Mouse (Mus musculus): Measurements from ENCODE around the gene Prdx2. TPM values are rescaled to one million over a fixed set of nuclear protein-coding genes. Genes with fewer than 3 reads are reported as not detected.

Prdx2 gene
- polyA plus RNA-seq, 1 experiment from 2014 or later, result 1,445 TPM

DNA sequence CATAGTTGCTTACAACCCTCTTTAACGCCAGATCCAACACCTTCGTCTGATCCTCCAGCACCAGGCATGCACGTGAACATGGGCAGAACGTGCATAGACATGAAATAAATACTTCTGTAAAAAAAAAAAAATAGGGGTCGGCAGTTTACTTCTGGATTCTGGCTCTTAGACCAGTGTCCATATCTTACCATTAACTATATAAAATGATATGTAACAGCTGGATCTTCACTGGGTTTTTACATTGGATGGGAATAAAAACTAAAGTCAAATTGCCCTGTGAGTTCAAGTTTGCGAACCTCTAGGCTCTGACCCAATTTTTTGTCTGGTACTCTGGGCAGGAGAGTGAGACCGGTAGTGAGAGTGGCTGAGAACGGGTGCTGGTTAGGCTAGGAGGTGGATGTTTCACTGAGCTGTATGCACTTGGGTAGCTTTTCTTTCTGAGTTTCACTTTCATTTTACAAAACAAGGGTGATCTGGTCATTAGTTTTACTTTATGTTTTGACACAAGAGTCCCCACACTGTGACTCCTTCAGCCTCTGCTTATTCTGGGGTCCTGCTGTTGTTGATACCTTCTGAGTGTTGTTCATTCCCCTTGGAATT is 5.3 kb downstream of the Prdx2 start:
- no peak overlapping the region for H3K4me2 ChIP-seq (replicated peaks)
- peaks cover 75% of the 10 kb centered on the region for H3K4me1 ChIP-seq
- peaks cover 38% of the 10 kb centered on the region for H3K36me3 ChIP-seq
- peaks cover 13% of the 10 kb centered on the region; the same call in 1 of the 2 replicates for H3K27me3 ChIP-seq
- no peak overlapping the region for H3K4me3 ChIP-seq
- WGBS, result 78% methylated on average over 8 of the region's 8 CpGs
- H3K27ac ChIP-seq (replicated peaks), result no peak overlapping the region
- H3K9me3 ChIP-seq, result no peaks in the 10 kb centered on the region
- H3K9ac ChIP-seq (replicated peaks), result no peak overlapping the region
- ATAC-seq (replicated peaks), result no peak

DNA sequence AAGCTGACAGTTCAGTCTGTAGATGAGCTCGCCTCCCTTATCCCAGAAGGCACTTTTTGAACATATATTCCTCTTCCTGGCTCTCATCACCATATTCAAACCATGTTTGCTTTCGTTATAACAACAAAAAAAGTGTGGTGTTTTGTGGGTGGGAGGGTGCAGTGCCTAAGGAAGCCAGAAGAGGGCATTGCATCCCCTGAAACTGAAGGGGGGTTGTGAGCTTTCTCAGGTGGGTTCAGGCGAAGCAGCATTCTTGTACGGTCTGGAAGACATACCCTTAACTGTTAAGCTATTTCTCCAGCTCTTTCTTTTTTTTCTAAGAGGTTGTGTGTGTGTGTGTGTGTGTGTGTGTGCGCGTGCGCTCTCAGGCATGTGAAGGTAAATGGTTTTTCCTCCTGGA is 6.0 kb downstream of the Prdx2 start:
- no peaks in the 10 kb centered on the region for H3K9me3 ChIP-seq
- H3K27ac ChIP-seq (replicated peaks), result no peak overlapping the region
- WGBS, result 32% methylated on average over 7 of the region's 7 CpGs
- peaks cover 80% of the 10 kb centered on the region for H3K4me1 ChIP-seq
- H3K4me2 ChIP-seq (replicated peaks), result peak overlapping the region; percentile 90
- H3K4me3 ChIP-seq, result no peak overlapping the region
- no peak for ATAC-seq (replicated peaks)
- no peak overlapping the region for H3K9ac ChIP-seq (replicated peaks)
- H3K27me3 ChIP-seq, result peaks cover 13% of the 10 kb centered on the region; the same call in 1 of the 2 replicates
- peaks cover 38% of the 10 kb centered on the region for H3K36me3 ChIP-seq

DNA sequence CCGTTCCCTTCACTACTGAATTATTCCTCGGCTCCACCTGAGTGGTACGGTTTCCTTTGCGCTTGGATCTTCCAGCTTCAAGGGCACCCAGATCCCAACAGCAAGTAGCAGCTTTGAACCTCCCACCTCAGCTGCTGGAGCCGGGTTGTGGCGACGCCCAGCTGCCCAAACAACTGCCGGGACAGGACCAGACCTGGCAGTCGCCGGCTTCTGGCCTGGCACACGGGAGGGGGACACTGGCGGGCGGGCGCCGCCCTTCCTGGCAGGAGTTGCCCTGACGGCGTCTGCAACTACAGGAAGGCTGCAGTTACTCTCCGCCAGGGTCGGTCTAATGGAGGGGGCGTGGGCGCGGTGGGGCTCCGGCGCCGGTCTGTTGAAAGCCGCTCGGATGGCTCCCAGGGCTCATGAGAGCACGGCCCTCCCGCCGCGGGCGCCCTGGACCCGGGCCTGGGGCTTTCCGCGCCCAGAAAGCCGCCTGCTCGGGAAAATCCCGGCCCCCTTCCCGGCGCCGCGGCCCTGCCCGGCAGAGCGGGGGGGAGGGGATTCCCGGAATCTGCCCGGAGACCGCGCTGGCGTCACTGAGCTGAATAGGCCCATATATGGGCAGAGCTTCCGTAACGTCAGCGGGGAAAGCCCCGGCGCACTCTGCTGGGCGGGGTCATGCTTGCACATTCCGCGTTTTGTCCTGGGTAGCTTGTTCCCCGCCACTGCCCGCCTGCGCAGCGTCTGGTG is 6.8 kb downstream of the Prdx2 start:
- Histone ChIP-seq H3K27me3 (peaks cover 13% of the 10 kb centered on the region; the same call in 1 of the 2 replicates), H3K9me3 (no peaks in the 10 kb centered on the region), H3K4me1 (peaks cover 80% of the 10 kb centered on the region), H3K27ac (replicated peaks) (peak overlapping the region; percentile 44), H3K4me3 (peak overlapping the region; percentile 54), H3K4me2 (replicated peaks) (peak overlapping the region; percentile 90), H3K9ac (replicated peaks) (peak overlapping the region; percentile 52), H3K36me3 (peaks cover 35% of the 10 kb centered on the region)
- WGBS, result 2% methylated on average over 60 of the region's 61 CpGs
- peak; percentile 88 for ATAC-seq (replicated peaks)

DNA sequence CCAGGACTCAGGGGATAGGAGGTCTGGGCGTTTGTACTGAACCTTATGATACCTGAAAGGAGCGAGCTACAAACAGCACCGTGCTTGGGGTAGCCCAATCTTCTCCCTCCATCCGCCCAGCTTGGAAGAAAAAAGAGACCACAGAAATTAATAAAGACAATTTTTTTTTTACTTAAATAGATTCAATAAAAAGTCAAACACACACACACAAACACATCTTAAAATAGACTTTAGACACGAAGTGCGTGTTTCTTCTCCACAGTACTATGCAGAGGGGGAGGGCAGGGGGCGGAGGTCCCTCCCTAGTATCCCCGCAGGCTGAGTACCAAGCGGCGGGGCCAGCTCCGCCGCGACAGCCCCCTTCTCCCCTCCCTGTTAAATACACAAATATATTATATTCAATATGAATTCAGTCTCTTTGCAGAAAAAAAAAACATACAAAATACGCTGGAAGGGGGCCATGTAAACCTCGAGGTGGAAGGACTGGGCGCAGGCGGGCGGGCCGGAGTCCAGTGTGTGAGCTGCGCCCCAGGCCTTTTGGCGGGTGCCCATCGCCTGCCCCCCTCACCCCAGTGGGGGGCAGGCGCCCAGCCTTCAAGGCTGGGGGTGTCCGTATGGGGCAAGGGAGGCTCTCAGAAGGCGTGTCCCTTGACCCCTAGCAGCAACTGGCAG is 7.5 kb downstream of the Prdx2 start:
- peak overlapping the region; percentile 52 for H3K9ac ChIP-seq (replicated peaks)
- ATAC-seq (replicated peaks), result no peak
- no peaks in the 10 kb centered on the region for H3K9me3 ChIP-seq
- peaks cover 73% of the 10 kb centered on the region for H3K4me1 ChIP-seq
- peak overlapping the region; percentile 90 for H3K4me2 ChIP-seq (replicated peaks)
- peaks cover 28% of the 10 kb centered on the region for H3K36me3 ChIP-seq
- WGBS, result 2% methylated on average over 25 of the region's 25 CpGs
- peak overlapping the region; percentile 54 for H3K4me3 ChIP-seq
- H3K27me3 ChIP-seq, result peaks cover 13% of the 10 kb centered on the region; the same call in 1 of the 2 replicates
- H3K27ac ChIP-seq (replicated peaks), result 0 out of 2 replicates have a peak overlapping the region, but pooled peaks have one; percentile 44

DNA sequence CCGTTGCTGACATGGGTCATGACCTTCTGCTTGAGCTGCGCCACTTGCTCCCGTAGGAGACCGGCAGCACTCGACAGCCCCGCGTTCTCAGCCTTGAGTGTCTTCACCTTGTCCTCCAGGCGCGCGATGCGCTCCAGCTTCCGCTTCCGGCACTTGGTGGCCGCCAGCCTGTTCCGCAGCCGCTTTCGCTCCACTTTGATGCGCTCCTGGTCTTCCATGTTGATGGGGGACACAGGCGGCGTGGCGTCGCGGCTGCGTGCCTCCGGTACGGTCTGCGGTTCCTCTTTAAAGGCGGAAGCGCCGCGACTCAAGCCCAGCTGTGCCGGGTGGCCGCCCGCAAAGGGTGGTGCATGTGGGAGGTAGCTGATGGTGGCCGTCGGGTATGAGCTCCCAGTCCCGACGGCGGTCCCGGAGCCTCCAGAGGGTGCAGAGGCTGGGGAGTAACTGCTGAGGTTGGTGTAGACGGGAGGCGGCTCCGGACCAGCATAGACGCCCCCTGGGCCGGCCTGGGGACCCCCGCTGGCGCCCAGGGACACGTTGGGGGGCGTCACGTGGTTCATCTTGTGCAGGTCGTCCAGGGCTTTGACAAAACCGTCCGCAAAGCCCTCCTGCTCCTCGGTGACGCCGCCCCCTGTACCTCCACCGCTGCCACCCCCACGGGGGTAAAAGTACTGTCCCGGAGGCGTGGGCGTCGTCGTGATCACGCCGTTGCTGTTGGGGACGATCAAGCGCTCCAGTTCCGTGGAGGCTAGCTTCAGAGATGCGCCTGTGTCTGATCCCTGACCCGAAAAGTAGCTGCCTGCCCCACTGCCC is 8.3 kb downstream of the Prdx2 start:
- Histone ChIP-seq H3K9me3 (no peaks in the 10 kb centered on the region), H3K4me2 (replicated peaks) (peak overlapping the region; percentile 90), H3K4me3 (peak overlapping the region; percentile 54), H3K36me3 (peaks cover 20% of the 10 kb centered on the region), H3K4me1 (peaks cover 68% of the 10 kb centered on the region), H3K9ac (replicated peaks) (peak overlapping the region; percentile 52), H3K27me3 (peaks cover 13% of the 10 kb centered on the region; the same call in 1 of the 2 replicates), H3K27ac (replicated peaks) (0 out of 2 replicates have a peak overlapping the region, but pooled peaks have one; percentile 5)
- no peak for ATAC-seq (replicated peaks)
- 2% methylated on average over 70 of the region's 70 CpGs for WGBS

DNA sequence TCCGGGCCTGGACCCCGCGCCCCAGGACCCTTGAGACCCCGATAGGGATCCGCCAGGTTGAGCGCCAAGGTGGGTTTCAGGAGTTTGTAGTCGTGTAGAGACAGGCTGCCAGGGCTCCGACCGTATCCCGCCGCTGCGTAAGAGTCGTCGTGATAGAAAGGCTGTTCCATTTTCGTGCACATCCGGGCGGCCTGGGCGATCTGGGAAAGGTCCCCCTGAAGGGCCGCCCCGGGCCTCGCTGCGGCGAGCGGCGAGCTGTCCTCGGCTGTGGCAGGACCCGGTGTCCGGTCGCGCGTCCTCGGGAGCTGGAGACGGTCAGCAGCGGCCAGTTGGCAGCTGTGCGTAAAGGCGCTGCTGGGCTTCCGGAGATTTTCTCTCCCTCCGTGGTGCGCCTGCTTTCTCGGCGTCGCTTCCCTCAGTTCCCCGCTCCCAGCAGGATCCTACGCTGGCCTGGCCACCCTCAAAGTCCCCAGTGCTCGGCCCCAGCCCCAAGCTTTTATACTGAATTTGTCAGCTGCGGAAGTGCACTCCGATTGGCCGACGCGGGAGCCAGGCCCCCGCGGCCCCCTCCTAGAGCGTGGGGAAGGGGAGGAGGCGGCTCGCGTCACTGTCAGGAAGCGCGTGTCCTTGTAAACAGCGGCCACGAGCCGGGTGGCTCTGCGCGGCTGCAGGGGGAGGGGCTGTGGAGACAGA is 9.0 kb downstream of the Prdx2 start, which contains the start of gene Junb:
Junb (minus strand) TSS at position 471 of the 693 bp plus-strand sequence.
- WGBS, result under 1% methylated on average over 63 of the region's 63 CpGs
- Histone ChIP-seq H3K9ac (replicated peaks) (peak within 1 kb of the TSS; percentile 52), H3K4me2 (replicated peaks) (peak within 1 kb of the TSS; percentile 90), H3K9me3 (no peaks in the 10 kb centered on the region), H3K27me3 (peaks cover 13% of the 10 kb centered on the region; the same call in 1 of the 2 replicates), H3K27ac (replicated peaks) (peak within 1 kb of the TSS; percentile 31), H3K4me1 (peaks cover 65% of the 10 kb centered on the region), H3K4me3 (peak within 1 kb of the TSS; percentile 54), H3K36me3 (peaks cover 14% of the 10 kb centered on the region; the same call in 1 of the 2 replicates)
- ATAC-seq (replicated peaks), result peak; percentile 34

DNA sequence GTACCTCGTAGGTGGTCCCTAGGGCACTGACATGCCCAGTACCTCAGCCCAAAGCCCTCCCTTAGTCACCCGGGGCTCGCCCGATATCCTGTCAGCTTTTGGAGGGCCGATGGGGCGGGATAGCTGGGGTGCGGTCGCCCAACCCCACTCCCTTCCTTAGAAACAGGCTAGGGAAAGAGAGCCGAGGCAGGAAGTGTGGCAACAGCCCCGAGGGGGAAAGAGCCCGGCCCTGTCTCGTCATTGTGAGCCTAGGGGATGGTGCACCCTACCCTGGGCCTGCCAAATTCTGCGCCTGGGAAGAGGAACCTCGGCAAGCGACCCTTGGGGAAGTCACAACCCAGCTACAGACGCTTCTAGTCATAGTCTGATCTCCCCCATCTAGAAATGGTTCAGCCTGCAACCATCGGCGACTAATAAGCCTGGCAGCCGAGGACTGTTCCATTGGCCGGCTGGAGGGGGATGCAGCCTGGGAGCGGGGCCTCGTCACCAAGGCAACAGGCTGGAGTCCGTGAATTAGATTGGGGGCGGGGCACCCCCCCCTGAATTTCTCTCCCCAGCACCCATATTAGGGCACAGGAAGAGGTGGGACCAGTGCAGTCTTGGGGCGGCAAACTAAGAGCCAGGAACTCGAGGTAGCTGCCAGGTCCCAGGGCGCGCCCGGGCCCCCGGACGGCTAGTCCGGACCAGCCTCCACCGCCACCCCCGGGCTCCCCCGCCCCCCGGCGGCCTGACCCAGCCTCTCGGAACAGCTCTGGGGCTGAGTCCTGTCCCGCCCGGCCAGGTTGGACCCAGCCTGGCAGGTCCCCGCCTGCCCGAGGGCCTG is 10.4 kb downstream of the Prdx2 start:
- 0 out of 2 replicates have a peak, but pooled peaks cover 5% of the 10 kb centered on the region for H3K36me3 ChIP-seq
- WGBS, result 3% methylated on average over 42 of the region's 42 CpGs
- H3K4me1 ChIP-seq, result peaks cover 67% of the 10 kb centered on the region
- no peaks in the 10 kb centered on the region for H3K9me3 ChIP-seq
- H3K9ac ChIP-seq (replicated peaks), result peak overlapping the region; percentile 1; the same call in 1 of the 2 replicates
- H3K27ac ChIP-seq (replicated peaks), result peak overlapping the region; percentile 31
- H3K4me2 ChIP-seq (replicated peaks), result peak overlapping the region; percentile 90
- H3K4me3 ChIP-seq, result peak overlapping the region; percentile 33
- ATAC-seq (replicated peaks), result peak; percentile 33; the same call in 1 of the 2 replicates
- H3K27me3 ChIP-seq, result peaks cover 13% of the 10 kb centered on the region; the same call in 1 of the 2 replicates

DNA sequence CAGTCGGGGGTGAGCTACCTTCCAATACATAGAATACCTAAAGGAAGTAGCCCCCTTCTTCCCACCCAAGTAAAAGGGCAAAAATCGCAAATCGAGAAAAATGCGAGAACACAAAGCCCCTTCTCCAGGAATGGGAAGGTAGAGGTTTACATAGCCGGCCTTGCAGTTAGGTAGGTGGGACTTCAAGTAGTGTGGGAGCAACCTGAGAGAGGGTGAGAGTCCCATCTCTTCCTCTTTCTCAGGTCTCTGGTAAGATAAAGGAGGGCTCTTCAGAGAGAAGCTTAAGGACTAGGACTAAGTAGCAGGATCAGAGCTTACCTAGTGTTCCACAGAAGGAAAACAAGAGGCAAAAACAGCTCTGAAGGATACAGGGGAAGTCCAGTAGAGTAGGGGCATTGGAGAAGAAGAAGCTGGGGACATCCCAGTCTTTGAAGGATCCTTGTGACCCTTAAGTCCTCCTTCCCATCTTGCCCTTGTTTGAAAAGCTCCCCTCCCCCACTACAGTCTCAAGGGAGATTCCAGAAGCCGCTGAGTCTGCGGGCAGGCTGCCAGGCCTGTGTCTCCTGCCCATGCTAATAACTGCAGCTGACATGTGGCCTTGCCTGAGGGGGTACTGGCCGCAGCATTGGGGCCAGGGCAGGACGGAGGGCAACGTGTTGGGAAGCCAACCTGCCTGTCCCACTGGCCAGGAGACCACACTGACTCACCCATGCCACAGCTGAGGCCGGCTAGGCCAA is 11.4 kb downstream of the Prdx2 start:
- no peak overlapping the region for H3K9ac ChIP-seq (replicated peaks)
- H3K4me3 ChIP-seq, result peak overlapping the region; percentile 33; the same call in 1 of the 2 replicates
- peaks cover 67% of the 10 kb centered on the region for H3K4me1 ChIP-seq
- no peak overlapping the region; the same call in 1 of the 2 replicates for H3K4me2 ChIP-seq (replicated peaks)
- H3K36me3 ChIP-seq, result no peaks in the 10 kb centered on the region
- no peaks in the 10 kb centered on the region for H3K9me3 ChIP-seq
- H3K27ac ChIP-seq (replicated peaks), result no peak overlapping the region
- whole genome bisulfite sequencing, result 40% methylated on average over 11 of the region's 11 CpGs
- H3K27me3 ChIP-seq, result peaks cover 13% of the 10 kb centered on the region; the same call in 1 of the 2 replicates
- no peak for ATAC-seq (replicated peaks)

DNA sequence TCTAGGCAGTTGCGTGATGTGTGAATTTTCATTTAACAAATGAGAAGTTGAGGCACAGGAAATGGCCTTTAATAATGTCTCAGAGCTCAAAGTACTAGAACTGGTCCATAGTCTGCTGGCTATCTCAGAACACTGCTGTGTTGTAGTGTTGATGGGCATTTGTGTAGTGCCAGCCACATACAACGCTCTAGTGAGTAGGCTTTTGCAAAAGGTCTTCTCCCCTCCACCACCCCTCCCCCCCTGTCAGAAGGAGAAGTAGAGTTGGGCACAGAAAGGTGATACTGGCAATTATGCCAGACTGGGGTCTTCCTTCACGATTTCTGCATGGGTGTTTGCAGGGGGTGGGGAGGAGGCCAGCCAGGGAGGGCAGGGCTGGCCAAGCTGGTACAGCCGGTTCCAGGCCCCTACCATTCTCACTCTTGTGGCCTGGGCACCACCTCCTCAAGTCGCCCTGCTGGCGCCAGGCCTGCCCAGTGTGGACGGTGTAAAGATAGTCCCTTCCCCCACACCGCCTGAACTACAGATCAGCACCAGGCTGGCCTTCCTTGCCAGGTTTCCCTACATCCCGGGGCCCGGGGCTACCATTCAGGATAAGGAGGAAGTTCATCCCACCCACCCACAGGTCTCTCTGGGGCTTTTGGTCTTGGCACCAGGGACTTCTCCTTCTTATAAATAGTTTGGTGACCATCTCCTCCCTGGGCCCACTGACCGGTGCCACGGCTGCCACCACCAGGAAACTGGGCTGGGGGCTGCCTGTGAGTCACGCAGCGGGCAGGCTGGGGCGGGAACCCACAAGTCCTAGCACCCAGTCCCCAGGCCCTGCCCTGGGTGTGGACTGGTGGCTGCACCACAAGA is 12.5 kb downstream of the Prdx2 start:
- Histone ChIP-seq H3K36me3 (no peaks in the 10 kb centered on the region), H3K27ac (replicated peaks) (no peak overlapping the region), H3K9ac (replicated peaks) (no peak overlapping the region), H3K4me2 (replicated peaks) (no peak overlapping the region), H3K4me1 (peaks cover 61% of the 10 kb centered on the region), H3K4me3 (no peak overlapping the region), H3K9me3 (no peaks in the 10 kb centered on the region), H3K27me3 (peaks cover 16% of the 10 kb centered on the region; the same call in 1 of the 2 replicates)
- ATAC-seq (replicated peaks), result no peak
- WGBS, result 85% methylated on average over 15 of the region's 15 CpGs
